Mouse (Mus musculus) intestine, postnatal 0 days (tissue): ENCODE measurements around the gene Pkd1. TPM values are rescaled to one million over a fixed set of nuclear protein-coding genes. Genes with fewer than 3 reads are reported as not detected.

ENCODE experiments used
- ATAC-seq: fragments of 200-750 bp; cut with Nextera tagmentation; 2 replicates; pipeline ENCODE4 v1.8.0; 2017; ENCODE audit warnings: mild to moderate bottlenecking, moderate TSS enrichment, moderate library complexity
- H3K27ac ChIP-seq: fragments of 300-500 bp; sonication (generic); 2 replicates; pipeline ENCODE4 v1.5.1; 2014; ENCODE audit warnings: mild to moderate bottlenecking, low read depth, low read length, moderate library complexity
- H3K27me3 ChIP-seq: fragments of 300-500 bp; sonication (generic); replicated peaks from 2 replicates; pipeline ENCODE4 v1.6.1; 2014; ENCODE audit warnings: low read length, mixed read lengths; ENCODE audit not compliant: control insufficient read depth, insufficient read depth
- H3K36me3 ChIP-seq: fragments of 300-500 bp; sonication (generic); 2 replicates; pipeline ENCODE4 v1.6.1; 2014; ENCODE audit warnings: mild to moderate bottlenecking, moderate library complexity; ENCODE audit not compliant: control insufficient read depth, insufficient read depth
- H3K4me1 ChIP-seq: fragments of 300-500 bp; sonication (generic); replicated peaks from 2 replicates; pipeline ENCODE4 v1.6.1; 2014; ENCODE audit warnings: antibody characterized with exemption, low read length, mixed read lengths; ENCODE audit not compliant: control insufficient read depth, insufficient read depth
- H3K4me2 ChIP-seq: fragments of 300-500 bp; sonication (generic); replicated peaks from 2 replicates; pipeline ENCODE4 v1.6.1; 2014; ENCODE audit warnings: low read depth, mild to moderate bottlenecking, moderate library complexity
- H3K4me3 ChIP-seq: fragments of 300-500 bp; sonication (generic); 2 replicates; pipeline ENCODE4 v1.5.1; 2014; ENCODE audit warnings: low read depth, low read length
- H3K9ac ChIP-seq: fragments of 300-500 bp; sonication (generic); 2 replicates; pipeline ENCODE4 v1.6.1; 2014; ENCODE audit warnings: mild to moderate bottlenecking, low read depth, low read length
- H3K9me3 ChIP-seq: fragments of 300-500 bp; sonication (generic); 2 replicates; pipeline ENCODE4 v1.6.1; 2016; ENCODE audit warnings: mixed run types; ENCODE audit not compliant: control insufficient read depth
- CTCF ChIP-seq: sonication (generic); IDR thresholded peaks from 2 replicates; pipeline ENCODE4 v1.5.1; 2016; ENCODE audit warnings: low read depth, mild to moderate bottlenecking, control low read depth, antibody characterized with exemption, moderate library complexity
- WGBS: fragments of 180-500 bp; shearing (Covaris S2); extraction: QIAGEN DNeasy Blood & Tissue Kit; methylation state at CpG from one replicate; pipeline ENCODE4 v1.1.7; 2014; 5-methylcytosine and 5-hydroxymethylcytosine counted together
- polyA plus RNA-seq: library from polyadenylated mRNA; unstranded; fragments of >200 nt; fragmentation: Nextera tagmentation; extraction: Ambion mirVana; gene quantifications from 2 replicates; pipeline ENCODE4 v1.2.1, GENCODE M21; 2015

The Pkd1 gene
- polyA plus RNA-seq, 1 experiment from 2014 or later: 5.4 TPM

GRCm38 (mm10) chr17:24548921-24549617, 565 bp upstream of the Pkd1 start:
- 2% methylated on average over 23 of the region's 23 CpGs for WGBS
- Histone ChIP-seq H3K9me3 (no peaks in the 10 kb centered on the region), H3K4me2 (peak overlapping the region; percentile 92), H3K27ac (peak overlapping the region; percentile 76), H3K4me3 (peak overlapping the region; percentile 71), H3K9ac (peak overlapping the region; percentile 40; the same call in 1 of the 2 replicates), H3K4me1 (peaks cover 4% of the 10 kb centered on the region; the same call in 1 of the 2 replicates), H3K36me3 (no peaks in the 10 kb centered on the region), H3K27me3 (no peaks in the 10 kb centered on the region)
- TF ChIP-seq CTCF: no peak
- peak; percentile 11 for ATAC-seq

GRCm38 (mm10) chr17:24550416-24551049, 899 bp downstream of the Pkd1 start:
- Histone ChIP-seq H3K36me3 (no peaks in the 10 kb centered on the region), H3K4me2 (peak overlapping the region; percentile 92), H3K4me1 (peaks cover 4% of the 10 kb centered on the region; the same call in 1 of the 2 replicates), H3K27me3 (no peaks in the 10 kb centered on the region), H3K9ac (peak overlapping the region; percentile 82), H3K9me3 (no peaks in the 10 kb centered on the region), H3K27ac (peak overlapping the region; percentile 94), H3K4me3 (peak overlapping the region; percentile 71)
- TF ChIP-seq CTCF: peak; percentile 32; the same call in 1 of the 2 replicates
- WGBS: under 1% methylated on average over 44 of the region's 44 CpGs
- peak; percentile 48; the same call in 1 of the 2 replicates for ATAC-seq

GRCm38 (mm10) chr17:24551050-24551444, 1.4 kb downstream of the Pkd1 start:
- Histone ChIP-seq H3K27me3 (no peaks in the 10 kb centered on the region), H3K4me3 (peak overlapping the region; percentile 71), H3K4me2 (peak overlapping the region; percentile 92), H3K27ac (no peak overlapping the region), H3K9ac (peak overlapping the region; percentile 82; the same call in 1 of the 2 replicates), H3K4me1 (peaks cover 4% of the 10 kb centered on the region; the same call in 1 of the 2 replicates), H3K36me3 (no peaks in the 10 kb centered on the region), H3K9me3 (no peaks in the 10 kb centered on the region)
- TF ChIP-seq CTCF: no peak
- no peak for ATAC-seq
- 62% methylated on average over 3 of the region's 3 CpGs for WGBS

GRCm38 (mm10) chr17:24557091-24557490, 7.5 kb downstream of the Pkd1 start:
- H3K27ac ChIP-seq: no peak overlapping the region
- H3K4me2 ChIP-seq: no peak overlapping the region
- no peaks in the 10 kb centered on the region for H3K36me3 ChIP-seq
- H3K9me3 ChIP-seq: no peaks in the 10 kb centered on the region
- WGBS: 70% methylated on average over 7 of the region's 7 CpGs
- no peak overlapping the region for H3K9ac ChIP-seq
- no peak for ATAC-seq
- no peak overlapping the region for H3K4me3 ChIP-seq
- no peaks in the 10 kb centered on the region for H3K4me1 ChIP-seq
- no peak for TF ChIP-seq CTCF
- no peaks in the 10 kb centered on the region for H3K27me3 ChIP-seq

GRCm38 (mm10) chr17:24558600-24559099, 9.0 kb downstream of the Pkd1 start:
- peak; percentile 39; the same call in 1 of the 2 replicates for ATAC-seq
- TF ChIP-seq CTCF: no peak
- Histone ChIP-seq H3K27me3 (no peaks in the 10 kb centered on the region), H3K4me2 (no peak overlapping the region), H3K27ac (peak overlapping the region; percentile 76), H3K9me3 (no peaks in the 10 kb centered on the region), H3K9ac (no peak overlapping the region), H3K4me1 (no peaks in the 10 kb centered on the region), H3K36me3 (no peaks in the 10 kb centered on the region), H3K4me3 (no peak overlapping the region)
- 61% methylated on average over 4 of the region's 4 CpGs for WGBS

- no peak overlapping the region for H3K9ac ChIP-seq
- peak overlapping the region; percentile 9; the same call in 1 of the 2 replicates for H3K4me2 ChIP-seq
- H3K27me3 ChIP-seq: no peaks in the 10 kb centered on the region
- H3K9me3 ChIP-seq: no peaks in the 10 kb centered on the region
- peak; percentile 22; the same call in 1 of the 2 replicates for ATAC-seq
- TF ChIP-seq CTCF: no peak
- 52% methylated on average over 3 of the region's 3 CpGs for WGBS
- H3K27ac ChIP-seq: peak overlapping the region; percentile 76
- H3K4me1 ChIP-seq: no peaks in the 10 kb centered on the region
- no peak overlapping the region for H3K4me3 ChIP-seq
- H3K36me3 ChIP-seq: no peaks in the 10 kb centered on the region
Observed at GRCm38 (mm10) chr17:24559146-24559545, 9.5 kb downstream of the Pkd1 start.
